Mouse (Mus musculus): ENCODE data around the gene Insyn1. TPM values are rescaled to one million over a fixed set of nuclear protein-coding genes. Genes with fewer than 3 reads are reported as not detected.
A peak's percentile ranks its signal among the peaks of the same experiment; 100 is the strongest.

Gene Insyn1
- polyA plus RNA-seq, 1 experiment from 2014 or later, result 5.5 TPM

GRCm38 (mm10) chr9:58489133-58489864 is 896 bp downstream of the Insyn1 start:
- Histone ChIP-seq H3K27ac (no peak overlapping the region), H3K36me3 (no peaks in the 10 kb centered on the region; the same call in 1 of the 2 replicates), H3K9me3 (no peaks in the 10 kb centered on the region), H3K9ac (replicated peaks) (peak overlapping the region; percentile 90), H3K4me3 (replicated peaks) (peak overlapping the region; percentile 69), H3K4me2 (peak overlapping the region; percentile 97), H3K4me1 (replicated peaks) (peaks cover 36% of the 10 kb centered on the region), H3K27me3 (peaks cover 37% of the 10 kb centered on the region)
- ATAC-seq (ENCODE audit: insufficient number of reproducible peaks, insufficient read depth, low FRiP score, low TSS enrichment, low read depth), result no peak
- WGBS, result 2% methylated on average over 13 of the region's 13 CpGs

GRCm38 (mm10) chr9:58489865-58490165 is 1.4 kb downstream of the Insyn1 start:
- Histone ChIP-seq H3K36me3 (no peaks in the 10 kb centered on the region; the same call in 1 of the 2 replicates), H3K9ac (replicated peaks) (peak overlapping the region; percentile 90), H3K4me1 (replicated peaks) (peaks cover 36% of the 10 kb centered on the region), H3K4me2 (peak overlapping the region; percentile 97), H3K9me3 (no peaks in the 10 kb centered on the region), H3K27me3 (peaks cover 37% of the 10 kb centered on the region), H3K27ac (no peak overlapping the region), H3K4me3 (replicated peaks) (peak overlapping the region; percentile 69)
- ATAC-seq (ENCODE audit: insufficient number of reproducible peaks, insufficient read depth, low FRiP score, low TSS enrichment, low read depth), result no peak
- WGBS, result 6% methylated on average over 7 of the region's 7 CpGs

- Histone ChIP-seq H3K36me3 (no peaks in the 10 kb centered on the region; the same call in 1 of the 2 replicates), H3K9ac (replicated peaks) (no peak overlapping the region; the same call in 1 of the 2 replicates), H3K4me1 (replicated peaks) (peaks cover 36% of the 10 kb centered on the region), H3K4me3 (replicated peaks) (no peak overlapping the region), H3K9me3 (no peaks in the 10 kb centered on the region), H3K27me3 (peaks cover 31% of the 10 kb centered on the region), H3K27ac (no peak overlapping the region), H3K4me2 (peak overlapping the region; percentile 97)
- no peak for ATAC-seq (ENCODE audit: insufficient number of reproducible peaks, insufficient read depth, low FRiP score, low TSS enrichment, low read depth)
- 62% methylated on average over 2 of the region's 2 CpGs for WGBS
Measured at GRCm38 (mm10) chr9:58490391-58490790, 2.0 kb downstream of the Insyn1 start.

DNA sequence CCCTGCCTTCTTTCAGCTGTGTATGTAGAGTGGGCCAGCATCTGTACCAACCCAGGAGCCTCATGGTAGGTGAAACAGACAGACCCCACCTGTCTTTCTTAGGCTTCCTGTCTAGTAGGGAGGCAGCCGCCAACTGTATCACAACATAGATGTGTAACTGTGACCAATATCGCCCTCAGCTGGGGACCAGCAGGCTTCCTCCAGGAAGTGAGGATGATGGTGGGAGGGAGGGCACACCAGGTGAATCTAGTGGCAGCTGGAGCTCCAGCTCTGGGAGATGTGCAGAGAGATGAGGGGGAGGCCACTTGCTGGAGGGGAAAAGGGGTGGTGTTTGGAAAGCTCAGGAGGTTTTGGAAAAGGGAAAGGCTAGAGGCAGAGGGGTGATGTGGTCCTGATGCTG is 6.6 kb downstream of the Insyn1 start:
- H3K9me3 ChIP-seq, result no peaks in the 10 kb centered on the region
- H3K4me2 ChIP-seq, result no peak overlapping the region
- no peak overlapping the region for H3K27ac ChIP-seq
- 71% methylated on average over 2 of the region's 2 CpGs for WGBS
- H3K27me3 ChIP-seq, result peaks cover 5% of the 10 kb centered on the region
- no peak for ATAC-seq (ENCODE audit: insufficient number of reproducible peaks, insufficient read depth, low FRiP score, low TSS enrichment, low read depth)
- no peak overlapping the region; the same call in 1 of the 2 replicates for H3K9ac ChIP-seq (replicated peaks)
- H3K4me1 ChIP-seq (replicated peaks), result peaks cover 16% of the 10 kb centered on the region
- H3K36me3 ChIP-seq, result peaks cover 3% of the 10 kb centered on the region; the same call in 1 of the 2 replicates
- H3K4me3 ChIP-seq (replicated peaks), result no peak overlapping the region

- Histone ChIP-seq H3K27ac (no peak overlapping the region), H3K36me3 (peaks cover 3% of the 10 kb centered on the region; the same call in 1 of the 2 replicates), H3K4me1 (replicated peaks) (peaks cover under 1% of the 10 kb centered on the region; the same call in 1 of the 2 replicates), H3K4me3 (replicated peaks) (no peak overlapping the region), H3K9ac (replicated peaks) (no peak overlapping the region), H3K27me3 (no peaks in the 10 kb centered on the region), H3K4me2 (no peak overlapping the region), H3K9me3 (no peaks in the 10 kb centered on the region)
- no peak for ATAC-seq (ENCODE audit: insufficient number of reproducible peaks, insufficient read depth, low FRiP score, low TSS enrichment, low read depth)
- WGBS, result 36% methylated on average over 4 of the region's 4 CpGs
Measured at GRCm38 (mm10) chr9:58496470-58497182, 8.2 kb downstream of the Insyn1 start.

DNA sequence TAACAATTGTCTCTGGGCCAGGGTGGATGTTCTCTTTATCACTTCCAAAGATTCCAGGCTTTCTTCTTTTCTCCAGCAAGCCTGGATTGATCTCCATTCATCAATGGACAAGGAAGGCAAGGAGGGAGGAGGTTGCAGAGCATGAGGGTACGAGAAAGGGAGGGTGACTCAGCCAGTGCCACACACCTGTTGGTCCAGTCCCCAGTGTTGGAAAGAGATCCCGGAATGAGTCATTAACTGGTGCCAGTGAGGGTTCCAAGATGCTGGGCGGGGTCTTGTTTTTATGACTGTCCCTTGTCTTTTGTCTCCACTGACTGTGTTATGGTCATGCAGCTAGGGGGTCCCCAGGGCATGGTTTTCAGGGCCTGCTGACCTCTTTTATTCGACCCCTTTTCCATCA is 9.5 kb downstream of the Insyn1 start:
- Histone ChIP-seq H3K4me1 (replicated peaks) (no peaks in the 10 kb centered on the region), H3K36me3 (peaks cover 3% of the 10 kb centered on the region; the same call in 1 of the 2 replicates), H3K4me3 (replicated peaks) (no peak overlapping the region), H3K9ac (replicated peaks) (no peak overlapping the region), H3K27ac (no peak overlapping the region), H3K9me3 (no peaks in the 10 kb centered on the region), H3K27me3 (no peaks in the 10 kb centered on the region), H3K4me2 (no peak overlapping the region)
- 48% methylated on average over 4 of the region's 4 CpGs for WGBS
- no peak for ATAC-seq (ENCODE audit: insufficient number of reproducible peaks, insufficient read depth, low FRiP score, low TSS enrichment, low read depth)

DNA sequence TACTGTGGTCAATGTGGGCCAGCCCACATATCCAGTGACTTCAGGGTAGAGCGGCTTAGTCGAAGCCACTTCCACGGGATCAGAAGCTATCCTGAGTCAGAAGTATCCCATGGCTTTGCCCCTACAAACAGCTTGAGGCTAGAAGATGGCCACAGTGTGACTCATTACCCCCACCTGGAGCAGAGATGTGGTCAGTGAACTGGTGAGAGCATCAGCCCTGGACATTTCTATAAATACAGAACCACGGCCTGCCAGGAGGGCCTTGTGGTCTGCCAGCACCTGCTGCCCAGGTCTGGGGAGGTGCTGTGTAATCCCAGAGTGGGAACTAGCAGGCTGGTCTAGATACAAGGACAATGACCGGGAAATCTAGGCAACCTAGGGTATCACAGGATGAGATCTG is 12.5 kb downstream of the Insyn1 start:
- Histone ChIP-seq H3K27ac (no peak overlapping the region), H3K4me3 (replicated peaks) (no peak overlapping the region), H3K9me3 (no peaks in the 10 kb centered on the region), H3K4me1 (replicated peaks) (no peaks in the 10 kb centered on the region), H3K27me3 (no peaks in the 10 kb centered on the region), H3K9ac (replicated peaks) (no peak overlapping the region), H3K36me3 (peaks cover 3% of the 10 kb centered on the region; the same call in 1 of the 2 replicates), H3K4me2 (no peak overlapping the region)
- 87% methylated on average over 5 of the region's 5 CpGs for WGBS
- no peak for ATAC-seq (ENCODE audit: insufficient number of reproducible peaks, insufficient read depth, low FRiP score, low TSS enrichment, low read depth)

DNA sequence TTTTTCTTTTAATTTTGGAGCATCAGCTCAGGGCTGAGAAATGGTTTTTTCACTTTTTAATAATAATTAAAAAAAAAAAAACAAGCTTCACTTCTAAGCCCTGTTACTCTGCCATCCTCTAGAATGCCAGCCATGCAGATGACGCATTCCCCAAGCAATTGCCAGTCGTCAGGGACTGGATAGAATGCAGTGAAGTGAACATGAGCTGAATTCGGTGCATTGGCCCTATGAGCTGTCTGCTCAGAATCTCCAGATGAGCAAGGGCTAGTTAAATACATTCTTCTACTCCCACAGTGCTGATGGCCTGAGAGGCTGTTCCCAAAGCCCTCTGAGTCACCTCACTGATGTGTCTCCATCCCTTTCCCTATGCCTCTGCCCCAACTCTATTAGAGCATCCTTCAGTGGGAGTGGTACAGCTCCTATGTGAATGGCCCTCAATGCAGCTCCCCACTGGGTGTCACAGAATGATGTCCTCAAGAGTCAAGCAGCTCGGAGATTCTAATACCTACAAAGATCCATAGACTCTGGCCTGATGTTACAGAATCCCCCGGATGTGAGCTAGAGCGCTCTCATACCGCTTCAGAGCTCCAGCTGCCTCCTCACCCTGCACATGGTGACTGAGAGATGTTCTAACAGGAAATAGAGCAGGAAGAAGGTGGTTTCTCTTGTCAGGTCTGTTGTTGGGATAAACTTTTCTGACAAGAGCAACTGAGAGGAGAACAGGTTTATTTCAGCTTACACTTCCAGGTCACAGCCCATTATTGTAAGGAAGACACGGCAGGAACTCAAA is 19.0 kb downstream of the Insyn1 start:
- no peak for ATAC-seq (ENCODE audit: insufficient number of reproducible peaks, insufficient read depth, low FRiP score, low TSS enrichment, low read depth)
- Histone ChIP-seq H3K9me3 (no peaks in the 10 kb centered on the region), H3K27ac (no peak overlapping the region), H3K36me3 (no peaks in the 10 kb centered on the region), H3K4me2 (no peak overlapping the region), H3K9ac (replicated peaks) (no peak overlapping the region), H3K4me3 (replicated peaks) (no peak overlapping the region), H3K4me1 (replicated peaks) (no peaks in the 10 kb centered on the region), H3K27me3 (no peaks in the 10 kb centered on the region)
- WGBS, result 81% methylated on average over 8 of the region's 8 CpGs

DNA sequence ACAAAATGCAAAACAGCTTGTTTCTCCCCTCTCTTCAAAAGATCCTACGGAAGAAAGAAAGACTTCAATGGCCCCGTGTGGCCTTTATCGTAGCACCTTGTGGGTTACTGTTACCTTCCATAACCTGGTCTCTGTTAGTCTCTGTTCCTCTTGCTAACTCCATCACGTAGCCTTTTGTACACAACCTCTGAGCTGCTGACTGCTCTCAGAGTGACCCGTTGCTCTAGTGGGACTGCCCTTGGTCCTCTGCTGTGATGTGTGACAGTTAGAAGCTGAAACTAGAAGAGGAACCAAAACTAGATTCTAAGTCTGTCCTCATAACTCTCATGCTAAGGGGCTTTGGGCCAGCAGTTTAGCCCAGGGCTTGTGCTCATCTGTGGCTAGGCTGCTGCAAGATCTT is 22.0 kb downstream of the Insyn1 start:
- Histone ChIP-seq H3K27ac (no peak overlapping the region), H3K4me1 (replicated peaks) (peaks cover 11% of the 10 kb centered on the region; the same call in 1 of the 2 replicates), H3K36me3 (no peaks in the 10 kb centered on the region), H3K4me3 (replicated peaks) (no peak overlapping the region), H3K9ac (replicated peaks) (no peak overlapping the region), H3K9me3 (no peaks in the 10 kb centered on the region), H3K27me3 (no peaks in the 10 kb centered on the region; the same call in 1 of the 2 replicates), H3K4me2 (no peak overlapping the region)
- no peak for ATAC-seq (ENCODE audit: insufficient number of reproducible peaks, insufficient read depth, low FRiP score, low TSS enrichment, low read depth)
- WGBS, result 88% methylated on average over 5 of the region's 5 CpGs

DNA sequence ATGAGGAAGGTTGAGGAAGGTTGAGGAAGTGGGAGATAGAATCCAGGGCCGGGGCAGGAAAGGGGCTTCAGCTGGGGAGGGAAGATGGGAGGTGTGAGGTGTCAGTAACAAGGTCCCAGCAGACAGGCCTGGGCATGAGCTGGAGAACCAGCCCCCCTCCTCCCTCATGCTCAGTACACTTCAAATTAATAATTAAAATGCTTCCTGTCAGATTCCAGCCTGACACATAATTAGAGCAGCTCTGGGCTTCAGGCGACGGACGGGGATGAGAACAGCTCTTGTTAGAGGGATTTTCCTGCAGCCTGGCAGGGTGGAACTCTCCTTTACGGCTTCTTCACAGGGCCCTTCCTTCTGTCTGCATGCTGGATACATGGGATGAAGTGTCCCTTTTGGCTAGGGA is 25.3 kb downstream of the Insyn1 start:
- peaks cover 25% of the 10 kb centered on the region for H3K4me1 ChIP-seq (replicated peaks)
- H3K36me3 ChIP-seq, result no peaks in the 10 kb centered on the region
- no peak overlapping the region for H3K4me2 ChIP-seq
- H3K9ac ChIP-seq (replicated peaks), result no peak overlapping the region
- H3K27ac ChIP-seq, result no peak overlapping the region
- no peak overlapping the region for H3K4me3 ChIP-seq (replicated peaks)
- 31% methylated on average over 5 of the region's 5 CpGs for WGBS
- ATAC-seq (ENCODE audit: insufficient number of reproducible peaks, insufficient read depth, low FRiP score, low TSS enrichment, low read depth), result no peak
- no peaks in the 10 kb centered on the region for H3K9me3 ChIP-seq
- H3K27me3 ChIP-seq, result no peaks in the 10 kb centered on the region; the same call in 1 of the 2 replicates

- 80% methylated on average over 3 of the region's 3 CpGs for WGBS
- H3K36me3 ChIP-seq, result no peaks in the 10 kb centered on the region
- no peak overlapping the region for H3K4me2 ChIP-seq
- no peak overlapping the region for H3K4me3 ChIP-seq (replicated peaks)
- H3K4me1 ChIP-seq (replicated peaks), result peaks cover 39% of the 10 kb centered on the region
- H3K27ac ChIP-seq, result no peak overlapping the region
- no peak for ATAC-seq (ENCODE audit: insufficient number of reproducible peaks, insufficient read depth, low FRiP score, low TSS enrichment, low read depth)
- H3K9me3 ChIP-seq, result no peaks in the 10 kb centered on the region
- H3K27me3 ChIP-seq, result no peaks in the 10 kb centered on the region; the same call in 1 of the 2 replicates
- no peak overlapping the region for H3K9ac ChIP-seq (replicated peaks)
Measured at GRCm38 (mm10) chr9:58516480-58516879, 28.1 kb downstream of the Insyn1 start.

Measured in limb, embryonic 12.5 days (tissue).